Mouse (Mus musculus) MEL (cell line): ENCODE data around the gene Fbh1.

Experiments
- CTCF ChIP-seq, 3 experiments: IDR thresholded peaks in 2 of 3; conservative IDR thresholded peaks in 1 of 3; 2 replicates each; pipeline ENCODE4 v1.5.1; 2011 to 2012; ENCODE audit warnings: low read length in 3 of 3, low read depth in 2 of 3, mild to moderate bottlenecking in 2 of 3, improper control_type of control experiment in 1 of 3, inconsistent platforms in 1 of 3, mixed read lengths in 1 of 3, moderate library complexity in 1 of 3; ENCODE audit not compliant: control insufficient read depth in 1 of 3, insufficient read depth in 1 of 3, poor library complexity in 1 of 3, severe bottlenecking in 1 of 3
- E2F4 ChIP-seq: IDR thresholded peaks from 2 replicates; pipeline ENCODE4 v1.6.1; 2011; ENCODE audit warnings: low read depth, low read length, improper control_type of control experiment, borderline replicate concordance
- GATA1 ChIP-seq: IDR thresholded peaks from 2 replicates; pipeline ENCODE4 v1.6.1; 2011; ENCODE audit warnings: low read depth, low read length, improper control_type of control experiment
- POLR2A ChIP-seq, 2 experiments: IDR thresholded peaks; 2 replicates each; pipeline ENCODE4 v1.6.1; 2011 to 2012; ENCODE audit warnings: low read length in 2 of 2, mild to moderate bottlenecking in 2 of 2, control low read depth in 1 of 2, improper control_type of control experiment in 1 of 2, low read depth in 1 of 2, moderate library complexity in 1 of 2; ENCODE audit not compliant: control insufficient read depth in 1 of 2, insufficient read depth in 1 of 2, poor library complexity in 1 of 2
- RCOR1 ChIP-seq: IDR thresholded peaks from 2 replicates; pipeline ENCODE4 v1.6.1; 2012; ENCODE audit warnings: low read depth, mild to moderate bottlenecking, inconsistent platforms, low read length, improper control_type of control experiment
- SIN3A ChIP-seq: IDR thresholded peaks from 2 replicates; pipeline ENCODE4 v1.6.1; 2012; ENCODE audit warnings: low read length, improper control_type of control experiment, inconsistent platforms
- USF1 ChIP-seq: IDR thresholded peaks from 2 replicates; pipeline ENCODE4 v1.6.1; 2014; ENCODE audit warnings: low read depth, mild to moderate bottlenecking, inconsistent platforms, low read length, improper control_type of control experiment, moderate library complexity

- no peak for TF ChIP-seq USF1
- no peak for TF ChIP-seq GATA1
- no peak for TF ChIP-seq CTCF (IDR thresholded peaks at IDR 0.05 in 2 of 3, conservative IDR thresholded peaks at IDR 0.05 in 1 of 3; ENCODE audit: control insufficient read depth in 1 of 3, insufficient read depth in 1 of 3, low read depth in 2 of 3, low read length in 3 of 3, poor library complexity in 1 of 3, severe bottlenecking in 1 of 3)
- no peak for TF ChIP-seq POLR2A (IDR thresholded peaks at IDR 0.05; ENCODE audit: control insufficient read depth in 1 of 2, insufficient read depth in 1 of 2, low read depth in 1 of 2, low read length in 2 of 2, poor library complexity in 1 of 2)
- TF ChIP-seq RCOR1, result no peak
- no peak for TF ChIP-seq E2F4
- TF ChIP-seq SIN3A, result no peak
Measured at GRCm38 (mm10) chr2:11739516-11740051, 37.8 kb downstream of the Fbh1 start.
